Mouse (Mus musculus) right cerebral cortex, postnatal 10 days (tissue): ENCODE data around the gene Myl6.

Source experiments
- DNase-seq, 2 experiments: peaks; one replicate each; pipeline ENCODE4 v3.0.0; 2021; ENCODE audit warnings: low spot score in 2 of 2

Gene Myl6

GRCm38 (mm10) chr10:128489785-128490184 lies 4.2 kb downstream of the Myl6 start:
- DNase-seq = no peak

DNA sequence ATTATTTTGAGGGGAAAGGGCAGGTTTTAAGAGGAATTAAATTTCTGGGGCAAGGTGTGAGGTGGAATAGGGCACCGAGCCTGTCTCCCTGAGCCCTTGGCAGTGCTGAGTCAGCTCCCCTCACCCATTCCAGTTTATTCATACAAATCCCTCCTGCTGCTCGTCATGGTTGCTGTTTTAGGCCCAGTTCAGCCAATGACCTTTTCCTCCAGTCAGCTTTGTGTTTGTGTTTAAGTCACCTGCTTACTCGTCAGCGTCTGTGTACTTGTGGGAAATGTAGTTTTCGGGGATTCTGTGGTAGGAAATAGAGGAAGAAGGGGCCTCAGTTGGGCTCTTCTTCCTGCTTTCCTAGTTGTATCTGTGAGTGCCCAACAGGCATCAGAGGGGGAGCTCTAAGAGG lies 4.6 kb downstream of the Myl6 start:
- peak in 1 of 2 experiments; percentile 44 for DNase-seq

DNA sequence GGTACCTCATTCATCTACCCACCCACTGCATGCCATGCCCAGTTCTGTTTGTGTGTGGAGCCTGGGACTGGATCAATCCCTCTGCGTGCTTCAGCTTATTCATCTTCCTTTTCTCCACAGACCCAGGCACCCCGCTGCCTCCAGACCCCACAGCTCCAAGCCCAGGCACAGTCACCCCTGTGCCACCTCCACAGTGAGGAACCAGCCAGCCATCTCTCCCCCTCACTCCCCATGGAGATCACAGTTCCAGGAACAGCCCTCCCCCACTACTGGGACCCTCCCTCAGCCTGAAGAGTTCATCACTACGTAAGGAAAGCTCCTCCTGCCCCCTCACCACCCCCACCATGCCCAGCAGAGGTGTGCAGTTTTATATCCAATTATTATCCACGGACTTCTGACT lies 5.2 kb downstream of the Myl6 start:
- DNase-seq = no peak

DNA sequence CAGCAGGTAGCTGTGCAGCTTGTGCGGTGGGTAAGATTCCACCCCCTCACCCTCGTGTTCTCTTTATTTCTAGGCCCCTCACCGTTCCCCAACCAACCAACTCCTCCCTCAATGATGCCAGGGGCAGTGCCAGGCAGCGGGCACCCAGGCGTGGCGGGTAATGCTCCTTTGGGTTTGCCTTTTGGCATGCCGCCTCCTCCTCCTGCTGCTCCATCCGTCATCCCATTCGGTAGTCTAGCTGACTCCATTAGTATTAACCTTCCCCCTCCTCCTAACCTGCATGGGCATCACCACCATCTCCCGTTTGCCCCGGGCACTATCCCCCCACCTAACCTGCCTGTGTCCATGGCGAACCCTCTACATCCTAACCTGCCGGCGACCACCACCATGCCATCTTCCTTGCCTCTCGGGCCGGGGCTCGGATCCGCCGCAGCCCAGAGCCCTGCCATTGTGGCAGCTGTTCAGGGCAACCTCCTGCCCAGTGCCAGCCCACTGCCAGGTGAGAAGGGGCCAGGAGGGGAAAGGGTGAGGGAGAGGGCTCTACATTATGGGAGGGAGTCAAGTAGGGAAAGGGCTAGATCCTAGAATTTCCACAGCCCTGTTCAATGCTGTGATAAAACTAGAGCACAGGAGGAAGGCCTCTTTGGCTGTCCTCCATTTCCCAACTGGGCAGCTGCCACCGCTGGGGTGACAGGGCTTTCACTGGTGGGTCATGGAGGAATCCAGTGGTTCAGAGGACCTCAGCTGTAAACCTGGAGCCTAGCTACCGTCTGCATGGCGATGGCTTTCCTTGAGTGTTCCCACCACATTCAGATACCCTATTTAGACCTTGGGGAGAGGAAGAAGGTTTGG lies 5.9 kb downstream of the Myl6 start:
- DNase-seq = no peak

DNA sequence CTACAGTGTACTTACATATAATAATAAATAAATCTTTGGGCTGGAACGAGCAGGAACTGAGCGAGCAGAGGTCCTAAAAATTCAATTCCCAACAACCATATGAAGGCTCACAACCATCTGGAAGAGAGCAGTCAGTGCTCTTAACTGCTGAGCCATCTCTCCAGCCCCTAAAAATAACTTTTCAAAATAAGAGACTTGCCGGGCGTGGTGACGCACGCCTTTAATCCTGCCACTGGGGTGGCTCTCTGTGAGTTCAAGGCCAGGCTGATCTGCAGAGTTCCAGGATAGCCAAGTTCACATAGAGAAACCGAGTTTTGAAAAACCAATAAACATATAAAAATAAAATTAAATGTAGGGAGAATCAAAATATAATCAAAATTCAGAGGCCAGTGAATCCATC lies 7.6 kb downstream of the Myl6 start:
- DNase-seq = no peak

DNA sequence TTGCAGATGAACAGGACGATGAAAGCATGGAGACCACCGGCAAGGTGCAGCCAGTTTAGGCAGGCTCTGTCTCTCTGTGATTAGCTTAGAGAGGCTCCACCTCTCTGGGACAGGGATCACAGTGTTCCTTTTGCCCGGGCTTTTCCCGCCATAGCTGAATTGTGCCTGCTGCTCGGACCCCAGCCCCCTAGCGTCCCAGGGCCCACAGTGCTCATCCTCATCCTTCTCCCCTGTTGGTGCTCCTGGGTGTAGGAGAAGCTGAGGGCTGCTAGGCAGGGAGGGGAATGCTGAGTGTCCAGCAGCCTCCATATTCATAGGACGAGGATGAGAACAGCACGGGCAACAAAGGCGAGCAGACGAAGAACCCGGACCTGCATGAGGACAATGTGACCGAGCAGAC lies 19.6 kb downstream of the Myl6 start:
- DNase-seq = no peak

DNA sequence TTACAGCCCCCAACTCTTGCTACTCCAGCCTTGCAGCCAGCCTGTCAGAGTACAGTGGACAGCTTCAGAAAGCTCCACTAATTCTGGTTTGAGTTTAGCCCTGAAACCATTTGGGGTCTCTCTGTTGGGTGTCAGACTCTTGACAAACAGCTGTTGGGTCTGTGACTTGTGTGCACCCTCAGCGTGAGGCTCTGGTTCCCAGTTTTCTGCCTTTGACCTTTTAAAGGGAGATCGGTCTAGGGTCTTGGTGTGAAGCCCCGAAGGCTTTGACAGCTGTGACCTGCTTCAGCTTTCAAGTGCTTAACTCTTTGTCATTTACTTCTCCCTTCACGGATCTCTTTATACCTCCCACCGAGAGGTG lies 33.7 kb downstream of the Myl6 start:
- DNase-seq = no peak

DNA sequence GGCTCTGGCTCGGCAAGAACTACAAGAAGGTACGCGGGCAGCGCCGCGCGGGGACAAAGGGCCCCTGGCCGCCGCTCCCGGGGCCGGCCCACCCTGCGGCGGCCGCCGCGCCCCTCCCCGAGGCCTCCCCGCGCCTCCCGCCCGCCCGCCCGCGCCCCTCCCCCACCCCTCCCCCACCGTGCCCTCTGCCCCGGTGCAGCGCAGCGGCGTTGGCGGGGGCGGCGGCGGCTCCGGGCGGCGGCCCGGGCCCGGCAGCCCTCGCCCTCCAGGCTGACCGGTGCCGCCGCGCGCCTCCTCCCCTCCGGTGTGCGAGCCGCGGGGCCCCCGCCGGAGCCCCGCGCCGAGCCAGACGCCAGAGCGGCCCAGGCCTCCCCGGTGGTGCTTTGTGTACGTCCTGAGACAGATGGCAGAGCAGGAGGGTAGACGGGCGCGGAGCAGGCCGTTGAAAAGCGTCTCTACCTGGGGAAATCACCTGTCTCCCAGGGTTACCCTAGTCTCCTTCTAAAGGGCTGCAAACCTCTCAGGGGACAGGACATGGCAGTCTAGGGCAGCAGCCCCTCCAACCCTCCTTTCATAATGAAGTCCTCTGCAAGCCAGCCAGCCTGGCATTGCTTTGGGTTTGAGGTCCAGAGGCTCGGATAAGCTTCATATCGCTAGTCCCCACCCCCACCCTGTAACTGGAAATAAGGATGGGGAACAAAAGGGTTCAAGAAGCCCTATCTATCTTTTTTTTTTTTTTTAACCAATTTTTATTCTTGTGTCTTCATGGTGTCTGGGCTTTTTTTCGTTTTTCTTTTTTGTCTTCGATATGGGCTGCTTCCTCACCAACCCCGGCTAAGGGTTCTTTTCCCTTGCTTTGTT lies 34.3 kb downstream of the Myl6 start:
- DNase-seq = peak in 1 of 2 experiments; percentile 47

- DNase-seq = peak; percentile 85 to 90
Measured at GRCm38 (mm10) chr10:128458719-128459408, 35.1 kb downstream of the Myl6 start, which contains the start of gene Smarcc2. Gene Smarcc2, plus strand, starts transcription at chr10:128459248.

GRCm38 (mm10) chr10:128458348-128458718 lies 35.6 kb downstream of the Myl6 start:
- DNase-seq = peak; percentile 86 to 91

DNA sequence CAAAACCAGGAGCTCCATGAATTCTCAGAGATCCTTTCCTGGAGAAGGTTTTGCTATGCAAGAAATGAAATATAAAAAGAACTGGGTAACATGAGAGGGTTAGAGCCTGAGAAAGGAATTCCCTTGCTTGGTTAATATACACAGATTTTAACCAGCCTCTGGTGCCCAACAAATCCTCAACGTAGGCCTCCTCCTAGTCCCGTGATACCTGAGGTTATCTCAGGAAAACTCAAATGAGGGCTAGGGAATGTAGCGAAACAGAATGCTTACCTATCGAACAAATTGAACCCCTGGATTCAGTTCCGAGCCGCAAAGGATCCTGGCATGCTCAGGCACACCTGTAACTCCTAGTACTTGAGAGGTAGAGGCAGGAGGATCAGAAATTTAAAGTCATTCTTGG lies 36.3 kb downstream of the Myl6 start:
- DNase-seq = no peak

DNA sequence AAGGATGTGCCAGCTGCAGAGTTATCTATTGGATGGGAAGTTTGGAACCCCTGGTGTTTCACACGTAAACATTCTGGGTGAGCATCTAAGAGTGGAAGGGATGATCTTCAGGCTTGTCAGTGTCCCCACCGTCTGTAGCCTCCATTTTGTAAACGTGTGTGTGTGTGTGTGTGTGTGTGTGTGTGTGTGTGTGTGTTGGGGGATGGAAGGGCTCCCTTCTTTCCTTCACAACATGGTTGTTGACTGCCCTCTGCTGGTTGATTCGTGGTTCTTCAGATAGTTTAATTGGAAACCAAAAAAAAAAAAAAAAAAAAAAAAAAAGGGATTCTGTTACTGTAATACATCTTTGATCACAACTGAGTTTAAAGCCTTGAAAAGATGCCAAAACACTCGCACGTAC lies 38.7 kb downstream of the Myl6 start:
- DNase-seq = peak; percentile 77 to 84

GRCm38 (mm10) chr10:128454471-128454870 lies 39.5 kb downstream of the Myl6 start:
- no peak for DNase-seq

DNA sequence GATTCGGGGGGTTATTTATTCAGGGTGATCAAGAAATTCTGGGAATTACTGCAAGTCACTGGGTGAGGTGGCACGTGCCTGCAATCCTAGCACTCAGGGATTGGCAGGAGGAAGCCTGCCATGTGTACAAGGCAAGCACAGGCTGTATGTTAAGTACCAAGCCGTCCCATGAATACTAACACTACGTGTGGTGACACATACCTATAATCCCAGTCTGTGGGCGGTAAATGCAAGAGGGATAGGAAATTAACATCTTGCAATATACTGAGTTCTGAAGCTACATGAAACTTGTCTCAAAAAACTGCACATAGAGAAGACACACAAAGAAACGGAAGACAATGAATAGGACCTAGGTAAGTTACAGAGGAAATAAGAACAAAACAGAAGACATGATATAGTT lies 42.9 kb downstream of the Myl6 start:
- no peak for DNase-seq

- no peak for DNase-seq
Measured at GRCm38 (mm10) chr10:128445407-128445806, 48.5 kb downstream of the Myl6 start.

DNA sequence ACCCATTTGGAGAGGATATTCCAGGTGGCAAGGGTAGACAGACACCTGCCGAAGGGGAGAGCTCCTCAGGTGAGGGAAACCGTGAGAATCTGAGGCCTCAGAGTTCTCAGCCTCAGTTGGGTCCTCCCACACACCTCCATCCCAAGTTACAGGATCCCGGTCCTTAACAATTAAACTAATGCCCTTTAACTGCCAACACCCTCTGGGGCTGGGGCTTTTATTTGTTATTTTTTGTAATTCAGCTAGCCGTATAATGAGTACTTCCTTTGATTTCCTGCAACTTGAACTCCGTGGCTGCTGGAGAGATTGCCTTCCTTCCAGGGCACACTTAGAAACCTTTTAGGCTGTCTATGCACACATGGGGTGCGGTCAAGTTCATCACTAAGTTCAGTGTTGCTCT lies 49.6 kb downstream of the Myl6 start:
- no peak for DNase-seq

GRCm38 (mm10) chr10:128442718-128443117 lies 51.2 kb downstream of the Myl6 start:
- DNase-seq = no peak

DNA sequence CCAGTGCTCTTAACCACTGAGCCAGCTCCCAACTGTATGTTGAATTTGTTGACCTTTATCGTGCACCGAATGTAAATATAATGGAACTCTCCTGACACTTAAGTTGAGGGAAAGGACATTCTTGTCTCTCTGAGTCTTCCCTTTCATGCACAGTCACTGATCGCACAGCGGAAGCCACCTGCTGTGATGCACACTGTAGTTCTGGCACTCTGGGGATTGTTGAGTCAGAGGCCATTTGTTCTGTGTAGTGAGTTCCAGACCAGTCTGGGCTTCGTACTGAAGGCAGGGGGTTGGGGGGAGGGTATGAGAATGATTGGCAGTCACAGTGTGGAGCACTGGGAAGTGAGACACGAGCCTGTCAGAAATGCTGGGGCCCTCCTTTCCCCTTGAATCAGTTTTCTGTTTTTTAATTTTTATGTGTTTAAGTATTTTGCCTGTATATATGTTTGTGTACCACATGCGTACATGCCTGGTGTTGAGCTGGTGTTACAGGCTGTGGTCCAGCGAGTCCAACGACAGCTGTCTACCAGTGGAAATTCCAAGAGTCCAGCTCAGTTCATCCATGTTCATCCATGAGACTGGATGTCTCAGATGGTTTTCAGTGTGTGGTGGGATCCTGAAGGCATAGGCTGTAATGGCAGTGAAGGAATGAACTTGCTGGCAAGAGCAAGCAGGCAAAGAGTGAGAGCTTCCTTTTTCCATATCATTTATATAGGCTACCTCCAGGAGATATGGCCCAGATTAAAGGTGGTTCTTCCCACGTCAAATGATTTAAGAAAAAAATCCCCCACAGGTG lies 52.4 kb downstream of the Myl6 start:
- DNase-seq = no peak
